Mouse (Mus musculus): ENCODE measurements at regions not wholly inside any gene's neighbourhood (a gene's known extent, or its start where the extent isn't known, plus 50 kb on each side); places are given as distances from the start of the nearest gene placed in this dataset.

GRCm38 (mm10) chr2:51015360-51016128, 133.4 kb downstream of the Rnd3 start:
- ATAC-seq (ENCODE audit: poor library complexity, severe bottlenecking): no peak

GRCm38 (mm10) chr2:51014232-51014631, 134.7 kb downstream of the Rnd3 start:
- peak; percentile 60 for ATAC-seq (ENCODE audit: poor library complexity, severe bottlenecking)

GRCm38 (mm10) chr2:51013090-51013489, 135.8 kb downstream of the Rnd3 start:
- ATAC-seq (ENCODE audit: poor library complexity, severe bottlenecking): peak; percentile 82

DNA sequence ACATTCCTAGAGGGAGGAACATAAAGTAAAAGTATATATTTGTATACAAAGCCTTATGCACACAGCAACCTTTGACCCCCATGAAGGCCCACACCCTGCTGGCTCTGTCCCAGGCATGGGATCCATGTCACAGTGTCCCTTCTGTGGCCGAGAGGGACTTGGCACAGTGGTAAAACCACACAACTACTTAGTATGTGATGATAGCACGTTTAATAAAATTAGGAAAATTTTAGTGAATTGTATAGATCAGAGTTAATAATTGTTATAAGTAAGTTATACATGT, 140.7 kb downstream of the Rnd3 start:
- no peak for ATAC-seq (ENCODE audit: poor library complexity, severe bottlenecking)

- no peak for ATAC-seq (ENCODE audit: poor library complexity, severe bottlenecking)
These were observed 141.3 kb downstream of the Rnd3 start for GRCm38 (mm10) chr2:51007409-51008250.

- no peak for ATAC-seq (ENCODE audit: poor library complexity, severe bottlenecking)
These were observed 142.1 kb downstream of the Rnd3 start for GRCm38 (mm10) chr2:51006818-51007217.

DNA sequence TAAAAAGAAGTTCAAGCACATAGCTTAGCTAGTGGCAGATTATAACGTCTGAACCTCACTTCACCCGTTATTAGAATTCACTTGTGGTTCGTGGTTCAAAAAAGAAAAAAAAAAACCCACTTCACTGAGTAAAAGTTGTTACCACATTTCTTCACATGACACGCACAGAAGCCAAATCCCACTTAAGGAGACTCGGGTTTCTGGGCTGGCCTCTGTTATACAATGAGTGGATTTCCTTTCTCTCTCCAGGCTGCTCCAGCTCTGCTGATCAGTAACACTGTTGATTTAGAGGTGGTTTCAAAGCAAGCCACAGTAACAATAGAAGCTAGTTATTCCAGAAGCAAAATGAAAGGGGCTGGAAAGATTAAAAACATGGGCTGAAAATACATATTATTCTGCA, 147.4 kb downstream of the Rnd3 start:
- ATAC-seq (ENCODE audit: poor library complexity, severe bottlenecking): no peak

GRCm38 (mm10) chr2:50983883-50984410, 165.0 kb downstream of the Rnd3 start:
- ATAC-seq (ENCODE audit: poor library complexity, severe bottlenecking): no peak

- ATAC-seq (ENCODE audit: poor library complexity, severe bottlenecking): no peak
These were observed 166.3 kb downstream of the Rnd3 start for GRCm38 (mm10) chr2:50982571-50982970.

GRCm38 (mm10) chr2:50978356-50978755, 170.6 kb downstream of the Rnd3 start:
- ATAC-seq (ENCODE audit: poor library complexity, severe bottlenecking): no peak

DNA sequence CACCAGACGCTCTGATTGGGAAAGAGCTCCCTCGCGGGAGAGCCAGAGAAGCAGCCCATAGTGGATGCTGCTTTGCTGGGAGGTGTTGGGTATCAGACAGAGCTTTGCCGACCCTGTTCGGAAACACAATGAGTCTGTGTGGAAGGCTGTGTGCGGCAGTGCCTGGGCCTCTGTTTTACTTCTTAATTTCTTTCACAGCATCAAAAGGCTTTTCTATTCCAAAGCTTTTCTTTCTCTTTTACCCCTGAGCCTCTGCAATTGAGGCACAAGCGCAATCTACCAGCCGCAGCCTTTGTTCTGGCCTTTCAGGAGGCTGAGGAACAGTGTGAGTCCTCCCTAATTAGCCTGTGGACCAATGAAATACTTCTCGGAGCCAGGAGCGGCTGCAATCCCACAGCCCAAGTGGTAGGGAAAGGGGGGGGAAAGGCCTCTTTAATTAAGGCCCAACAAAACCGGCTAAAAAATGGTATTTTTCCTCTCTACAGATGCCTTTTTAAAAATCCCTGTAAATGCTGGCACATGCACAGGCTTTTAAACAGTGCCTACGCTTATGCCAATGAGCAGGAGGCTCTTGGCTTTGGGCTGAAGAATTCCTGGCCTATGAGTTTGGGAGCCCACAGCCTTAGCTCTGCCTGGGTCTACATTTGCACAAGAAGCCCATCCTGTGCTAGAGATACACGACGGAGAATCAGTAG, 177.6 kb downstream of the Rnd3 start:
- ATAC-seq (ENCODE audit: poor library complexity, severe bottlenecking): no peak

DNA sequence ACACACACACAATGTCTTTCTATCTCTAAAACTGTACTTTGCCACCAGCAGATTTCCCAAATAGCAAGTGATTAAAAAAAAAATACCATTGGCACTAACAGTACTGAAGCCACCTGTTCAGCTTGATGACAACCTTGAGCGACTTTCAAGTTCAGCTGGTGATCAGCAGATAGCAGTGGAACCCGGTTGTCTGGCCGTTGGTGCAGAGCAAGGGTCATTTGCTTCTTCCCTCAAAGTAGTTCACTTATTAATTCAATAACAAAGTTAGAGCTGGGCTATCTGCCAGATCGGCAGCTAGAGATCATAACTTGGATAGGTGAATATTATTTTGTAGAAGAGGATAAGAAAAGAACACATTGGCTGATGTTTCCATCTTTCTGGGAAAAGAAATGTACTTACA, 180.5 kb downstream of the Rnd3 start:
- no peak for ATAC-seq (ENCODE audit: poor library complexity, severe bottlenecking)

DNA sequence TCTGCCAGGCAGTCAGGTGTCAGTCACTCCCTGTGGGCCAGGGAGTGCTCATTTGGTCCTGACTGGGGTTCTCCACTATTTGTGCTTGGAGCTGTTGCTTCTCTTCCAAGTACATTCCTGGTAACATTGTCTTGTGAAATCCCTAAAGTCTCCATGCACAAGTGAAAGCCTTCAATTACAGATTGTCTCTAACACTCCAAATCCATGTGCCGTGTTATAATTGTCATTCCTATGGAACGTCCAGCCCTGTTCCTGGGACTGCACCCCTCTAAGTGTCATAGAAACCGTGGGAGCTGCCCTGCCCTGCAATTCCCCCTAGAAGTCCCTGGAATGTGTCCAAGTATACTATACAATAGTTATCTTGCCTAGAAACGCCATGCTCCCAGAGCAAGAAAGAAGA, 181.1 kb downstream of the Rnd3 start:
- ATAC-seq (ENCODE audit: poor library complexity, severe bottlenecking): no peak

GRCm38 (mm10) chr2:50967133-50967532, 181.8 kb downstream of the Rnd3 start:
- no peak for ATAC-seq (ENCODE audit: poor library complexity, severe bottlenecking)

DNA sequence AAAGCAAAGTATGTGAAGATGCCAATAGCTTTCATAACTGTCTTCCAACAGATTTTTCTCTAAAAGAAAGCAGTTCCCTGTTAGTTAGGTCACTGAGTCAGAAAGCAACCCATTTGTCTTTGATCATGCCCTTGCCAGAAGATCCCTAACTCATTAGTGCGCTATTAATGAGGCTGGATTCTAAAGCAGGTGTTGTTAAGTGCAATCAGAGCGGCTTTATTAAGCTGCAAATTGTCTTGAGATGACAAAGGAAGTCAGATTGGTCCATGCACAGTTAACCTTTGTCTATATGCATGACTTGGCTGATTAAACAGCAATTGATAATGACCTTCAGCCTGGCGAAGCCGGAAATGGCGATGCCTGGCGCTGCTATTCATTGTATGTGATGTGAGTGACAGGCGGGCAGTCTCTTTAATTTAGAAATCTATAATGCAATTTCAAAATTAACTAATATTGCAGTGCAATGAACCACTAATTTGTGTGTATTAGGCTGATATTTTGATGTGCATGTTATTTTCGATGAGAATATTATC, 183.4 kb downstream of the Rnd3 start:
- ATAC-seq (ENCODE audit: poor library complexity, severe bottlenecking): no peak

DNA sequence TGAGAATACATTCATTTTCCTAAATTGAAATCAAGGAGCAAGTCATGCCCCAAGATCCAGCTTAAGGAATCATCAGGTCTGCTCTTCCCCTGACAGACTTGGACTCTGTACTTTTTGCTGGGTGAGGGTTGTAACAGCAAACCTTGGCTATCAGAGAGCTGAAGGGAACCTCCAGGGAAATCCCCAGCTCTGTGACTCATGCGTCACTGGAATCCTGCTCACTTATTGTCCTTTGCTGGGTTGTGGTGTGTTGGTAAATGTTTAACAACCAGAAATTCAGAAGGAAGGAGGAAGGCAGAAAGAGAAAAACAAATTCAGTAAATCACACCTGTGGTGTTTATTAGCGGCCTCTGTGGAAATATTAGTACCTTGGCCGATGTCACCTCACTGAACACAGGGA, 184.8 kb downstream of the Rnd3 start:
- no peak for ATAC-seq (ENCODE audit: poor library complexity, severe bottlenecking)

- no peak for ATAC-seq (ENCODE audit: poor library complexity, severe bottlenecking)
These were observed 187.9 kb downstream of the Rnd3 start for GRCm38 (mm10) chr2:50961049-50961448.

- ATAC-seq (ENCODE audit: poor library complexity, severe bottlenecking): no peak
These were observed 189.6 kb downstream of the Rnd3 start for GRCm38 (mm10) chr2:50959323-50959722.

DNA sequence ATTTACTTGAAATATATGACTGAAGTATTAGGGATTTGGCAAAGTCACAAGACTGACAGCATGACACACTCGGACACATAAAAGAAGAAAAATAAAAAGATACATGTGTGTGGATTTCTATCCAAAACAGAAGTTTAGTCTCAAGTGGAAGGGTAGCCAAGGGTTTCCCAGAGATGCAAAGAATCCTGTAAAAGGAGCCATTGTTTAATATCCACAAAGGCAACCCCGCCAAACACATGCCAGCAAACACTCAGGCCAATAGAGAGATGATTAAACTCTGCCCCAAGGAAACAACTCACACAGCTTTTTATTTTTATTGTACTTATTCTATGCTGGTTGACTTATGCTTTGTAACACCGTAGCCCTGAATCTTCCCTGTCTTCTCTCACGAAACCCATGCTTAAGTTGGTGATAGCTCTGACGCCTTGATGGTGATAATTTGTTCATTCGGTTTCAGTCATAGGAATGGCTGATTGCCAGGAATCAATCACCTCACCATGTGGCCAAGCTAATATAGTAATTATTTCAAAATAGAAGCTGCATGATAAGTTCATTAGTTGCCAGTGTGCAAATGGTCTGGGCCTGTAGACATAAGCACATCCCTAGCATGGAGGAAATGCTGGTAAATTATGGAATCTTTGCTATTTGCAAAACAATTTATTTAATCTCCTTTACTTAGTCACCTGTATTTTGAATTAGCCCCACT, 194.4 kb downstream of the Rnd3 start:
- ATAC-seq (ENCODE audit: poor library complexity, severe bottlenecking): no peak

- no peak for ATAC-seq (ENCODE audit: poor library complexity, severe bottlenecking)
These were observed 197.9 kb downstream of the Rnd3 start for GRCm38 (mm10) chr2:50951027-50951426.

DNA sequence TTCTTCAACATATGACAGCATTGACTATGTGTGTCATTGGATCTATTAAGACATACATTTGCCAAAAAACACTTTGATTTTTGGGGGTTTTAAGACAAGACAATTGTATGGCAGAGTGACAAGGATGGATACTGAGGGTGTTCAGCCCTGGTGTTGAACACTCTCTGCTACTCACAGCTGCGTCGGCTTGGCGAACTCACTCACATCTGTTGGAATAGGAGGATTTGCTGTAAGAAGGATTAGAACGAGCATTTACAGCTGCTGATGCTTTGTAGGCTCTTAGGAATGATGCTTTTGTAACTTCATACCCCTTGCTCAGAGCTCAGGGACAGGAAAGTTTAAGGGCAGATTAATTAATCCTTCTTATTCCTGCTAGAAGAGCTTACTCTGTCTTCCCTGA, 199.2 kb downstream of the Rnd3 start:
- ATAC-seq (ENCODE audit: poor library complexity, severe bottlenecking): no peak

All from megakaryocyte, adult 5-6 weeks (primary cell).